In the genomic region with DNA sequence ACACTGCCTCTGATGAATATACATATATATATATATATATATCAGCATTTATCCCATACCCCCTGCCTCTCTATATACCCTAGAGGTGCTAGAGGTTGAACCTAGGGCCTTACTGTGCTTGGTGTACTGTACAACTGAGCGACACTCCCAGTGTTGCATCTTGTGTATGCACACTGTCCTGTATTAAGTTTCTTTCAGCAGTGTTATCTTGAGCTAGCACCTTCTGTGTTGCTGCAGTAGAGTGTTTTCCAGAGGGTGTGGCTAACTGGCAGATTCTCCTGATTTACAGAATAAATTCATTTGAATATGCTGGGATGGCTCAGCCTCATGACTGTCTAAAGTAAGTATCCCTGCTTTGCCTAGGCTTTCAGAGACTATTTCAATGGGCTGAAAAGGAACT, we compare ENCODE assay signal across 1 mouse cellular context.
TF ChIP-seq lines count a peak whose summit lies in the region.

No protein-coding gene starts in this region.

TF ChIP-seq in MEL, 35 proteins besides CTCF, POLR2A, EP300 and RAD21 (continued from another document):
- TF ChIP-seq SMC3 (IDR thresholded peaks at IDR 0.05; ENCODE audit: low read depth, low read length), result no peak
- TF ChIP-seq RCOR1 (IDR thresholded peaks at IDR 0.05; ENCODE audit: low read depth, low read length), result peak; percentile 82
- TF ChIP-seq ETS1 (IDR thresholded peaks at IDR 0.05; ENCODE audit: low read depth, low read length), result peak; percentile 63; the same call in 1 of the 2 replicates
- TF ChIP-seq MAFK (IDR thresholded peaks at IDR 0.05; ENCODE audit: borderline replicate concordance, low read depth, low read length), result no peak
- no peak for TF ChIP-seq ZKSCAN1 (IDR thresholded peaks at IDR 0.05; ENCODE audit: low read depth, low read length)
- TF ChIP-seq MYC (IDR thresholded peaks at IDR 0.05; ENCODE audit: low read depth, low read length), result no peak
- no peak for TF ChIP-seq ZC3H11A (IDR thresholded peaks at IDR 0.05; ENCODE audit: low read depth, low read length)
